Mouse (Mus musculus) midbrain, embryonic 11.5 days (tissue): ENCODE data around the gene Slc37a1. TPM values are rescaled to one million over a fixed set of nuclear protein-coding genes. Genes with fewer than 3 reads are reported as not detected.

ENCODE experiments used
- polyA plus RNA-seq: library from polyadenylated mRNA; unstranded; fragments of >200 nt; fragmentation: Nextera tagmentation; extraction: Ambion mirVana; gene quantifications from 2 replicates; pipeline ENCODE4 v1.2.1, GENCODE M21; 2014

Gene Slc37a1
- polyA plus RNA-seq, 1 experiment from 2014 or later = 5.8 TPM

Other genes starting within 250 kb of the Slc37a1 start
- 10.4 TPM in 2 replicates for gene Abcg1, start 229.1 kb upstream of the Slc37a1 start, polyA plus RNA-seq
- gene Tff3, start 157.1 kb upstream of the Slc37a1 start, polyA plus RNA-seq = 0.50 and 1.7 TPM in 2 replicates
- gene Tff2, start 142.5 kb upstream of the Slc37a1 start, polyA plus RNA-seq = not detected in 2 replicates
- not detected in 2 replicates for gene Tff1, start 121.5 kb upstream of the Slc37a1 start, polyA plus RNA-seq
- 0.10 and 0.16 TPM in 2 replicates for gene Tmprss3, start 87.8 kb upstream of the Slc37a1 start, polyA plus RNA-seq
- gene Ubash3a, start 78.9 kb upstream of the Slc37a1 start, polyA plus RNA-seq = 0.59 TPM in 1 of 2 replicates, not detected in the other
- 0.63 and 1.7 TPM in 2 replicates for gene Rsph1, start 9.4 kb upstream of the Slc37a1 start, polyA plus RNA-seq
- 23.4 and 23.5 TPM in 2 replicates for gene Pde9a, start 99.4 kb downstream of the Slc37a1 start, polyA plus RNA-seq
- gene Wdr4, start 233.2 kb downstream of the Slc37a1 start, polyA plus RNA-seq = 35.4 and 39.4 TPM in 2 replicates
- 239 and 249 TPM in 2 replicates for gene Ndufv3, start 233.3 kb downstream of the Slc37a1 start, polyA plus RNA-seq